Mouse (Mus musculus) right cerebral cortex, postnatal 25 days (tissue): ENCODE results near the gene Gm10447.
A peak's percentile ranks its signal among the peaks of the same experiment; 100 is the strongest.
"Not testable (repeated sequence)": the region's sequence is repeated elsewhere in the genome, so short reads cannot be mapped to it uniquely, and the experiment has no call there.

Experiments
- DNase-seq: peaks from one replicate; pipeline ENCODE4 v3.0.0; 2022

Gm10447 gene

GRCm38 (mm10) chr11:53441921-53442320, 15.0 kb downstream of the Gm10447 start:
- no peak for DNase-seq

GRCm38 (mm10) chr11:53436338-53436737, 20.6 kb downstream of the Gm10447 start:
- DNase-seq = no peak

DNA sequence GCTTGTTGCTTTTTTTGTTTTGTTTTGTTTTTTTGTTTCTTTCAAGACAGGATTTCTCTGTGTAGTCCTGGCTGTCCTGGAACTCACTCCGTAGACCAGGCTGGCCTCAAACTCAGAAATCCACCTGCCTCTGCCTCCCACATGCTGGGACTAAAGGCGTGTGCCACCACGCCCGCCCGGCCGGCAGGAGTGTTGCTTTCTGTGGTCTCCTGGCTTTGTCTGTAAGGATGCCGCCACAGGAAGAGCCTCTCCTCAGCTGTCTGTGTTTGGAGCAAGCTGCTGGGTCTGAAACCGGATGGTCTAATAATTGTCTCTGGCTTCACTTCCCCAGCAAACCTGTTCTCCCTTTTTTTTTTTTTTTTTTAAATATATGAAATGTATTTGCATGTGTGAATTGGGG, 21.4 kb downstream of the Gm10447 start:
- DNase-seq = no peak

GRCm38 (mm10) chr11:53433057-53433456, 23.9 kb downstream of the Gm10447 start:
- DNase-seq = no peak

DNA sequence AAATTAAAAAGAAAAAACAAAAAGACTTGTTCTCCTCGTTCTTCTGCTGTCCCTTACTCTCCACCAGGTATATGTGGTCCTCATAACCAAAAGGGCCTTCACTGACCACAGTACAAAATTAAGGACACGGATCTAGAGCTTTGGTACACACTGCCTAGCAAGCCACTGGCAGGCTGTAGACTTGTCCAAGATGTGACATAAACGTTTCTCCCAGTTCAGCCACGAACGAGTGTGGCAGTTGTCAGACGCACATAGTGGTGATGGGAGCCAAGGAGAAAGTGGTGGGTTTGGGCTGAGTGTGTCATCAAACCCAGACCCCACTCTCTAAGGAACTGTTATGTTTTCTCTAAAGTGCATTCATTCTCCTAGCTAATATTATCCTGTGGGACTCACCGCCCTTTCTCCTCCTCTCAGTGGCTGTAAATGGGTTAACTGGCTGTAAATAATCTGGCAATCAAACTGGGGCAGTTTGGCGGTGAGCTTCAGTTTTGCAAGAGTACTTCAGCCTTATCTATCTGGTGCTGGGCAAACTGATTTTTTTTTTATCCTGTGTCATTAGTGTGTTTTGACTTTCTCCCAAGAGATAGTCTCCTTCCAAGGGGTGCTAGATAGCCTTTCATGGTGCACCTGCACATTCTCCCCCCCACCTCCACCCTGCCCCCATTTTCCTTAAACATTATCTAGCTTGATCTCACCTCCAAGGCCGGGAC, 25.4 kb downstream of the Gm10447 start:
- DNase-seq = no peak

DNA sequence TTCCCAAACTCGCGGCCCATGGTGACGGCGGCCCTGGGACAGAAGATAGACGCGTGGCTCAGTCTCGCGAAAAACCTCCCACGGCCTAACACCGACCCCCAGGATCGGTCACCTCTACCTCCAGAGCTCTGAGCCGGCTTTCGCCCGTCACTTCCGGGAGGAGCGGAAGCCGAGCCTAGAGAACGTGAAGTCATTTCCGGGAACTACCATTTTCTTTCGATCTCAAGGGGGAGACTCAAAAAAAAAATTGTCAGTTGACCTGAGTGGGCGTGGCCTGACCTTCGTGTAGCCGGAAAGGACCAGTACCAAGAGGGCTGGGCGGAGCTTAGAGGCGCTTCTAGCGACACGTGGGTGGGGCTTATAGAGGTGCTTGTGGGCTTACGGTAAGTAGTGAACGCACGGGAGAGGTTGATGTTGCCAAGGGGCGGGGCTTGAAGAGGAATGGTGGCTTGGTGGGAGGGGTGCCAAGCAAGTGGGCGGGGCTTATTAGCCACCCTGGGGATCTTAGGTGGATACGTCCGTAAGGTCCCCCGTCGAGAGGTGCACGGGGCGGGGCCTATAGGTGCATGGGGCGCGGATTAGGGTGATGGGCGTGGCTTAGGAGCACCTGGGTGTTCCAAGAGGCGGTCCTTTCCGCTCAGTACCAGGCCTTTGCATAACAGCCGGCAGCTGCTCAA, 26.1 kb downstream of the Gm10447 start, which contains the start of the genes Uqcrq and Gdf9:
Gene Uqcrq, minus strand, starts transcription at position 162 of the 677 bp plus-strand sequence.
Gene Gdf9, plus strand, starts transcription at position 354 of the 677 bp plus-strand sequence.
- peak; percentile 98 for DNase-seq

GRCm38 (mm10) chr11:53430300-53430669, 26.6 kb downstream of the Gm10447 start:
- no peak for DNase-seq

- DNase-seq = no peak
These were observed 27.7 kb downstream of the Gm10447 start for GRCm38 (mm10) chr11:53429182-53429581.

GRCm38 (mm10) chr11:53428716-53429057, 28.2 kb downstream of the Gm10447 start:
- DNase-seq = no peak

DNA sequence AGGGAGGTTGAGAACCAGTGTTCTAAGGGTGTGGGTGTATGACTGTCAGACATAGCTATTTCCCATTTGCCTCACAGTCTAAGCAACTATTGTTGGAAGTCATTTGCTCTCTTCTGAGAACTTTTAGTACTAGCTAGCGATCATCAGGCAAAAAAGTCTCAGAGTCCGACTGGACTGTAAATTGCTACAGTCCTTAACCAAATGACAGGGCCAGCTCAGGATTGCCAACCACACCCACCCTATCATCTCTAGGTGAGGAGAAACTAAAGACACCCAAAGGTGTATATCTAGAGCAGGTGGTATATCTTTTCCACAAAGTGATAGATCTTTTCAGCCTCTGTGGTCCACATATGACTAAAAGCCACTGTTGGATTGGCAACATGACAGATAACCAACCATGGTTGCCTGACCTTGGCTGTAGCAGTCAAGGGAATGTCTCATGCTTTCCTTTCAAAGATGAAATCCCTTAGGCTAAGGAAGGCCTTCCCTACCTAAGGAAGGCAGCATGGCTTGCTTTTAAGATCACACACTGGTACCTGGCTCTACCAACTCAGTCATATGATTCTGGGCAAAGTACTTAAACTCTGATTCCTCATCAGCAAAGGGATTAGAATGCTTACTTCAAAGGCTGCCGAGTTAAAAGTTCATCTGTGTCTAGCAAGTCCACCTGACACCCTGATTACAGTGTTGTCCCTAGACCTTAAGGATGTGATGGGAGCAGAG, 28.8 kb downstream of the Gm10447 start:
- DNase-seq = no peak

GRCm38 (mm10) chr11:53426914-53427313, 30.0 kb downstream of the Gm10447 start:
- not testable (repeated sequence) for DNase-seq

- DNase-seq = no peak
These were observed 31.1 kb downstream of the Gm10447 start for GRCm38 (mm10) chr11:53425711-53426255.

DNA sequence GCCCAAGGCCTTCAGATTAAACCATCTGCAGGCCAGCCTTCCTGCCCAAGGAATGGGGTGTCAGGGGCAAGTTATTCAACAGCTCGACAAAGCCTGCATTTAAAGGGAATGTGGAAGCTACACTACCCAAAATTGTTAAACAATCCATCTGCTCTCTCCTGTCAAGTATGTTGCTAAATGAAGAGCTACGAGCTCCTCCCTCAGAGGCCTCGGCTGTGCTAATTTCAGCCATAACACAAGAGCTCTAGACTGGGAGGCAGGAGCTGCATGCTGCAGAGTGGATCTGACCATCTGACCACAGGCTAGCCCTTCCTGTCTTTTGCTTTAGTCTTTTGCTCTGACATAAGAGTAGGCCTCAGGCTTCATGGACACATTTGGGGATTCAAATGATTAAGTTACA, 31.7 kb downstream of the Gm10447 start:
- DNase-seq = no peak

GRCm38 (mm10) chr11:53424826-53425225, 32.1 kb downstream of the Gm10447 start:
- DNase-seq = no peak

DNA sequence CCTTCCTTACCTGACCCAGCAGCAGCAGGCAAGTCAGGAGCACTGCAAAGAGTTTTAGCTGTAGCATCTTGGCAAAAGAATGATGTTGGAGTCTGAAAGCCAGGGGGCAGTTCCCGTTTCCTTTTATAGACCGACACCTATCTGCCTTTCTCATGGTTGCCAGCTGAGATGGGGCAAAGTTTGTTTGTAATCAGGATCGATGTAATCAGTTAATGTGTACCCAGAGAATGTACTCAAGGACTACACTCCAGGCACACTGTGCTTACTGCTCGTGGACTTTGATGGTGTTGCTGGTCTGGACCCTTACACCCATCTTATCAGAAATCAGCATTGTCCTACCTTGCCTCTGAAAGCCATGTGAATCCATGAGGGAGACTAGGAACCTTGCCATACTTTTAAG, 33.9 kb downstream of the Gm10447 start, which contains the start of gene Leap2:
Gene Leap2, minus strand, starts transcription at position 135 of the 400 bp plus-strand sequence.
- DNase-seq = no peak

DNA sequence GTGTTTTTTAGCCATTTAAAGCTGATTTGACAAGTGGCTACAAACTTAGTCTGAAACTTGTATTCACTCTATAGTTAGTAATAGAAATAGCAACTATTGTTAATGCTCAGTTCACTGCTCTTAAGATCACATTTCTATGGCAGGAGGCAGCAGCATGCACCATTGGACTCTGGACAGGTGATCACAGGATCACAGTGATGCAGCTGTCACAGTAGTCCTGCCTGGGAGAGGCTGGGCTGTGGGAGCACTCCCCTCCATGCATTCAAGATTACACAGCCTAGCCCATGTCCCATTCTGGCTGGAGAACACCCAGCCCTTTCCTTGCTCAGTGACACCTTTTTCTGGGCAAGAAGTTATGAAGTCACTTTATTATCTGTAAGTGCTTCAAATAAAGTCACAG, 38.9 kb downstream of the Gm10447 start:
- DNase-seq = no peak

- DNase-seq = no peak
These were observed 43.0 kb downstream of the Gm10447 start for GRCm38 (mm10) chr11:53413871-53414270.

GRCm38 (mm10) chr11:53411738-53412137, 45.2 kb downstream of the Gm10447 start:
- DNase-seq = no peak
